In genomic region chrX:7422691-7423111, GRCm38 (mm10) we compare ENCODE assay signal across 8 mouse cellular contexts. TPM values are rescaled to one million over a fixed set of nuclear protein-coding genes. Genes with fewer than 3 reads are reported as not detected.
DNase-seq lines count a peak whose midpoint lies in the region; ATAC-seq and TF ChIP-seq lines count a peak whose summit lies in the region.

No protein-coding gene starts in this region.

- H3K9ac ChIP-seq in ES-E14 (ENCODE audit: insufficient read depth, low read depth, low read length, poor library complexity, severe bottlenecking): peak overlapping the region; percentile 90
- H3K9ac ChIP-seq in lung, embryonic 16.5 days (ENCODE audit: low read length): peak overlapping the region; percentile 72

- H3K36me3 ChIP-seq in ES-E14 (ENCODE audit: control insufficient read depth, insufficient read depth, low read length, poor library complexity, severe bottlenecking): no peaks in the 10 kb centered on the region
- H3K36me3 ChIP-seq in hindbrain, embryonic 10.5 days: no peaks in the 10 kb centered on the region
- no peaks in the 10 kb centered on the region for H3K36me3 ChIP-seq in lung, embryonic 16.5 days (ENCODE audit: control insufficient read depth, insufficient read depth, low read length)

- H3K9me3 ChIP-seq in ES-E14 (ENCODE audit: control insufficient read depth, insufficient read depth, low read depth, low read length): no peaks in the 10 kb centered on the region
- no peaks in the 10 kb centered on the region for H3K9me3 ChIP-seq in hindbrain, embryonic 10.5 days
- no peaks in the 10 kb centered on the region for H3K9me3 ChIP-seq in lung, embryonic 16.5 days (ENCODE audit: control insufficient read depth, low read length)

- WGBS in hindbrain, embryonic 10.5 days: 15% methylated on average over 26 of the region's 26 CpGs
- 25% methylated on average over 26 of the region's 26 CpGs for WGBS in lung, embryonic 16.5 days

- peak overlapping the region; percentile 65; the same call in 1 of the 2 replicates for H3K27ac ChIP-seq in ES-E14 (ENCODE audit: insufficient read depth, low read depth, low read length, poor library complexity, severe bottlenecking)
- H3K27ac ChIP-seq in hindbrain, embryonic 10.5 days: peak overlapping the region; percentile 75; the same call in 1 of the 2 replicates
- H3K27ac ChIP-seq in lung, embryonic 16.5 days (ENCODE audit: low read length): no peak overlapping the region

- ATAC-seq in frontal cortex, adult (ENCODE audit: low TSS enrichment): peak; percentile 78
- ATAC-seq in lung, embryonic 16.5 days (ENCODE audit: low read depth): peak; percentile 72; the same call in 1 of the 2 replicates

- peak overlapping the region; percentile 74 to 82 for H3K4me3 ChIP-seq in ES-E14 (ENCODE audit: insufficient read depth in 1 of 2, low read depth in 1 of 2, low read length in 2 of 2, poor library complexity in 1 of 2, severe bottlenecking in 1 of 2)
- H3K4me3 ChIP-seq in hindbrain, embryonic 10.5 days: peak overlapping the region; percentile 52
- H3K4me3 ChIP-seq in lung, embryonic 16.5 days (ENCODE audit: low read length): peak overlapping the region; percentile 58

- no peaks in the 10 kb centered on the region for H3K4me1 ChIP-seq in ES-E14 (ENCODE audit: control insufficient read depth in 2 of 2, insufficient read depth in 2 of 2, low read length in 2 of 2, poor library complexity in 1 of 2)
- no peaks in the 10 kb centered on the region for H3K4me1 ChIP-seq in hindbrain, embryonic 10.5 days (replicated peaks)
- no peaks in the 10 kb centered on the region for H3K4me1 ChIP-seq in lung, embryonic 16.5 days (replicated peaks; ENCODE audit: control insufficient read depth, insufficient read depth, low read length)

- H3K4me2 ChIP-seq in lung, embryonic 16.5 days (ENCODE audit: low read depth, low read length): peak overlapping the region; percentile 56

- H3K27me3 ChIP-seq in hindbrain, embryonic 10.5 days (ENCODE audit: insufficient read depth, poor library complexity, severe bottlenecking): 0 out of 2 replicates have a peak, but pooled peaks cover 3% of the 10 kb centered on the region
- no peaks in the 10 kb centered on the region for H3K27me3 ChIP-seq in lung, embryonic 16.5 days (ENCODE audit: control insufficient read depth, insufficient read depth, low read depth, low read length)

- peak; percentile 45 for DNase-seq in ES-E14 (ENCODE audit: low read depth, low spot score)
- DNase-seq in cerebellum, adult 18-20 months: peak; percentile 68 to 72
- DNase-seq in hindbrain, embryonic 10.5 days (ENCODE audit: low spot score): peak; percentile 62
- DNase-seq in layer of hippocampus, adult 9-10 months (ENCODE audit: low spot score): peak; percentile 75
- DNase-seq in ovary, postnatal 14 days (ENCODE audit: low spot score): peak; percentile 28
- DNase-seq in thymus, postnatal 10 days (ENCODE audit: low spot score in 2 of 2): peak; percentile 53 to 62

- in situ Hi-C loops in ES-E14 (cut with MboI; ENCODE audit: low sequenced_read_pairs in 2 of 2, unreplicated experiment in 2 of 2): no loop called here

TF ChIP-seq in ES-E14, 5 proteins besides CTCF, POLR2A, EP300 and RAD21:
- TF ChIP-seq HCFC1 (IDR thresholded peaks at IDR 0.05; ENCODE audit: borderline replicate concordance, insufficient read depth, low read length) (0 out of 2 replicates have a peak, but pooled peaks have one; percentile 24), ZC3H11A (IDR thresholded peaks at IDR 0.05; ENCODE audit: borderline replicate concordance, low read depth, low read length) (peak; percentile 58; the same call in 1 of the 2 replicates), MAFK (IDR thresholded peaks at IDR 0.05; ENCODE audit: insufficient read depth, low read depth, low read length) (no peak)

RNA-seq across cellular contexts. Expression of gene Usp27x, which starts 47.1 kb away (rescaled TPM):
- total RNA-seq in ES-E14 (2012; rRNA removed): 4.0 and 5.1 TPM in 2 replicates
- polyA plus RNA-seq in hindbrain, embryonic 10.5 days (2016; fragmentation: Nextera tagmentation; extraction: Ambion mirVana): 0.56 and 0.90 TPM in 2 replicates
- 0.55 and 0.64 TPM in 2 replicates for polyA plus RNA-seq in lung, embryonic 16.5 days (2015; fragmentation: Nextera tagmentation; extraction: Ambion mirVana)
